Mouse (Mus musculus): Measurements from ENCODE around the gene Nfil3.

Nfil3 gene

DNA sequence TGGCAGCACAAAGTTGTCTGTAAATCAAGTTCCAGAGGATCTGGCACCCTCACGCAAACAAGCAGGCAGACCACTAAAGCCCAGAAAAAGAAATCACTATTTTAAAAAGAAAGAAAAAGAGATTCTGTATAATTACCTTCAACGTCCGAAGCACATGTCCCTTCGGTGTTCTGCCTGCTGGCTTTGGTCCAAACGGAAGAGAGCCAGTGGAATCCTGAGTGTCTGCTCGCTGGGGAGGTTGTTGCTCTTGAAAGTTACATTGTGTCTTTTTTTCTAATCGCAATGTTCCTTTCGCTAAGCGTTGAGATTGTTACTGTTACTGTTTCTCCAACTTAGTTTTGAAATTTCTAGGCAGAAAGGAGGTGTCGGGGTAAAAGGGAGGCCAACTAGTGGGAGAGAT lies 50.3 kb downstream of the Nfil3 start:
- DNase-seq, result no peak

DNA sequence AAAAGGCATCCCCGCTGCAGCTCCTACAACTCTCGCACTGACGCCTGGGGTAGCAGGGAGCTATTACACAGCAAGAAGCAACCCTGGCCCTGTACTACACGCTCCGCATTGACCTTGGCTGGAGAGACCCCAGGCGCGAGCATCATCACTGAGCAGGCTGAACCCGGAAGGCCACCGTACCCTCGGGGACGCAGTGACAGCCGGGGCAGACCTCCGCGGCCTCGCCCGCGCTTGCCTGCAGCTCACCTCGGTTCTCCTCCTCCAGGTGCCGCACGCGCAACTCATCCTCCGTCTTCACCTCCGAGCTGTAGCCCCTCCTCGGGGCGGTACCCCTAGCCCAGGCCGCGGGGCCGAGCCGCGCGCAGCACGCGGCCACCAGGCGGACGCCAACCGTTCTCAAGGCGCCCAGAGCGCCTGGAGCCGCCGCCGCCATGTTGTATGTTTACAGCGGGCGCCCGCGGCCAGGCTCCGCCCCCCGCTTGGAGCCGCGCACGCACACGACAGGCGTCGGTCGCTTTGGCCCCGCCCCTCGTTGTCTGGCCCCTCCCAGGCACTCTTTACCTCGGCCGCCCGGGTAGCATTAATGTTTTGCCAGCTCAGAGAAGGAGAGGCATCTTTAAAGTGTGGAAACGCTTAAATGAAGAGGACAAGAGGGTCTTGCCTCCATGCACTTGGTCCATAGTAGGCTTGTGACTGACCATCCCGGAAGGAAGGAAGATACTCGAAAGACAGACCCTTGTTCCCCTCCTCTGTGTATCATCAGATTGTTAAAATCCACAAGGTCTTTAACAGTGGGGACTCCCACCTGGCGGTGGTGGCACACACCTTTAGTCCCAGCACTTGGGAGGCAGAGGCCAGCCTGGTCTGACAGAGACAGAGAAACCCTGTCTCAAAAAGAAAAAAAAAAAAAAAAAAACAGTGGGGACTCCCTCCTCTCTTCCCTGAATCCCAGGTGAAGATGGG lies 51.4 kb downstream of the Nfil3 start, which contains the start of gene Auh:
Gene Auh (minus strand): TSS at position 473 of the 963 bp plus-strand sequence.
- DNase-seq, result peak; percentile 83

DNA sequence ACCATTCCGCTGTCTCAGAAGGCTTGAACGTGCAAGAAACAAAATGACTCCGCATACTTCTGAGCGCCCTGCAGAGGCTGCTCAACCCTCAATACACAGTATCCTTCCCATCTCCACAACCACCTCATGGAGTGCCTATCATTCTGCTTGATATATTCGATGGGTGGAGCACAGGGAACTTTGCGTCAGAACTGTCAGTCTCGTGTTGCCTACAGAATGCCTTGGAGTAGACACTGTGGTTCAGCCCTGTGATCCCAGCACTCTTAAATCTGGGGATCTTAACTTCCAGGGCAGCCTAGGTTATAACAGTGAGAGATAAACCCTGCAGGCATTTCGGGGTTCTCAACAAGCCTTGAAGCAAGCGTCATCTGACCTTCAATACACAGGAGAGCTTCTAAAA lies 52.5 kb downstream of the Nfil3 start:
- no peak for DNase-seq

DNA sequence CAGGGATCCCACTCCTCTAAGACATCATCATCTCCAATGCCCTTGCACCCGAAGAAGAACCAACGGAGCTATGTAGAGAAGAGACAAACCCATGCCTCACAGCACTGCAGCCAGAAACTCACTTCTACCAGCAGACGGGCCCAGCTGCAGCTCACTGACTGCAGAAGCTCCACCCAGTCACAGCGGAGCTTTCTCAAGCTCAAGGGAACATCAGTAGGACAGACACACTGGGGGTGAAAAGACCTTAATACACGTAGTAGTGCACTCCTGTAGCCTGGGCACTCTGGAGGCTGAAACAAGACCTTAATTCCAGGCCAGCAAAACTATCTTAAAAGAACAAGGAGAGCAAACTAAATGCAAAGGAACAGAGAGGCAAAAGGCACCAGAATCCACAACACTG lies 56.4 kb downstream of the Nfil3 start:
- no peak for DNase-seq

DNA sequence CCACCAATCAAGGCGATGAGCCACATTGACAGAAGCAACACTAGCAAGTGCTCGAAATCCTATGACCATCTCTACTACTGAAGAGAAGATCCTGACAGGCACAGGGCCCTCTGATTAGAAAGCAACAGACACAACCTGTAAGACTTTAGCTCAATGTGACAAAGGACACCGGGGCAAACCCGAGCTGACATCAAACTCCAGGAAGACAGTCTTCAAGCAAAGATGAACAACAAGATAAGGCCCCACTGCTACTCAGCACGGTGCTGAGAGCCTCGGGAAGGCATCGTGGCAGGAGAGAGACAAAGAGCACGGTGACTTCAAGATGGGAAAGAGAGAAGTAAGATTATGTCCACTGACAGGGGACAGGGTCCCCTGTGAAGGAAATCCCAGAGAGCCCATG lies 58.9 kb downstream of the Nfil3 start:
- DNase-seq, result no peak

DNA sequence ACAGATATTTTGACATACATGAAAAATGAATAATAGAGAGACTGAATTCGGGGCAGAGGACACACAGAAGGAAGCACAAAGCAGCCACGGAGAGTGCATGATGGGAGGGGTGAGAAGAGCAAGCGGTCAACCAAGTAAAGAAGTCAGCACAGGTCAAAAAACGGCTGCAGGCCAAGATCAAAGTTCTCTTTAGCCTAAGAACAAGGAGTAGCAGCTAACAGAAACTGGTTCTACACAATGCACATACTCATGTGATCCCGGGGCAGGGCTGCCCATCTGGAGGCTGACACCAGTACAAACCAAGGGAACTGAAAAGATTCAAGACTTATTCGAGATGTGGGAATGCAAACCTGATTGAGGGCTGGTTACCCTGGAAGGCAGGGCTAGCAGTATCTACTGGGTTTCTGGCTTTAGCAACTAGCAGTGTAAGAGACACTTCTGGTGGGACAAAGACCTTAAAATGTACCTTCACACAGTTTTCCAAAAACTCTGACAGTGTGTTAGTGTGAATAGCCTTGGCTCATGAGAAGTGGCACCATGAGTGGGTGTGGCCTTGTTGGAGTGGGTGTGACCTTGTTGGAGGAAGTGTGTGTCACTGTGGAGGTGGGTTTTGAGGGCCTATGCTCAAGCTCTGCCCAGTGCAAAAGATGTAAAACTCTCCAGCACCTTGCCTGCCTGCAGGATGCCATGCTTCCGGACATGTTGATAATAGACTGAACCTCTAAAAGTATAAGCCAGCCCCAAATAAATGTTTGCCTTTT lies 59.6 kb downstream of the Nfil3 start:
- DNase-seq, result no peak

DNA sequence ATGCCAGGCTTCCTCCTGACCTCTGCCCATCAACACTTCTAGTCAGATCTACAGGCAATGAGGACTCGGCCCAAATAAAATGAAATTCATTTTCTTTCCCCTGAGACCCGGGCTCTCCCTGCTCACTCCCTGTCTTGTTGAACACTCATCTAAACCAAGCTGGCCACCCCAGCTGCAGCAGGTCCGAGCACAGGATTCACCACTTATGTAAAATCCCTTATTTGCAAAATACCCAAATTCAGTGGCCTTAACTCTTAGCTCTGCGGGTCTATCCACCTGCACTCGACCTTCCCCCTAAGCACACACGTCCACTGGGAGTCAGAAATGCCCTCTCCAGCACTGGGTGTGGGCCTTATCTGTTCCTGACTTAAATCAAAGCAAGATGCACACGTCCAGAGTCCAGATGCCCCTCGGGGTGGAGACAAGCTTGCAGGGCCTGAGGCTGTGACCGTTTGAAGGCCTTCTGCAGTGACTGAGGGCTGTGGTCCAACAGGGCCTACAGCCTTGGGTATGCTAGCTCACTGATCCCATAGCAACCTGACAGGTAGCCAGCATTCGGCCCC lies 61.0 kb downstream of the Nfil3 start:
- DNase-seq, result no peak

DNA sequence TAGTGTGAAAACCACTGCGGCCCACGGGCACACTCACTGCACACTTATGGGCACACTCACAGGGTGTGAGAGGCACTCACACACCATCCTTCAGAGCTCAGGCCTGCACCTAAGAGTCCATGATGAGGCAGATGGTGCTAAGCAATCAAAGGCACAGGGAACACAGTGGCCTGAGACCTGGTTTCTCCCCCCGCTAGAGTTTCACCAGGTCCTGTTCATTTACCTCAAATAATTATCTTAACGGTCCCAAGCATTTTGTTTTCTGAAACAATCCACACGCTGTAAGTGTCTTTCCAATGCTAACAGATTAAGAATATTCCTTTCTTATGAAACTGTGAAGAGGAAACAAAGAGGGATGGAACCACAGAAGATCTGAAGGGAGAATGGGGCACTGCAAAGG lies 62.5 kb downstream of the Nfil3 start:
- no peak for DNase-seq

Data from cerebellum, adult 11 months (tissue).